Mouse (Mus musculus) forebrain, embryonic 14.5 days (tissue): ENCODE results near the gene Nfe2l2. TPM values are rescaled to one million over a fixed set of nuclear protein-coding genes. Genes with fewer than 3 reads are reported as not detected.
A peak's percentile ranks its signal among the peaks of the same experiment; 100 is the strongest.

Experiments used
- ATAC-seq: fragments of 200-750 bp; cut with Nextera tagmentation; 2 replicates; pipeline ENCODE4 v1.8.0; 2017; ENCODE audit warnings: mild to moderate bottlenecking, moderate library complexity
- DNase-seq: peaks from one replicate; pipeline ENCODE4 v3.0.0-alpha.2; 2015; ENCODE audit warnings: low spot score
- H3K27ac ChIP-seq: fragments of 300-500 bp; sonication (generic); 2 replicates; pipeline ENCODE4 v1.5.1; 2014; ENCODE audit warnings: low read depth, mild to moderate bottlenecking, control low read depth, low read length, moderate library complexity
- H3K27me3 ChIP-seq: fragments of 300-500 bp; sonication (generic); replicated peaks from 2 replicates; pipeline ENCODE4 v1.6.1; 2014; ENCODE audit warnings: low read length, control low read depth, mixed read lengths; ENCODE audit not compliant: control insufficient read depth, insufficient read depth
- H3K36me3 ChIP-seq: fragments of 300-500 bp; sonication (generic); 2 replicates; pipeline ENCODE4 v1.6.1; 2014; ENCODE audit warnings: low read length, control low read depth; ENCODE audit not compliant: control insufficient read depth, insufficient read depth
- H3K4me1 ChIP-seq: fragments of 300-500 bp; sonication (generic); 2 replicates; pipeline ENCODE4 v1.6.1; 2014; ENCODE audit warnings: antibody characterized with exemption, low read length, control low read depth; ENCODE audit not compliant: control insufficient read depth, insufficient read depth
- H3K4me2 ChIP-seq: fragments of 300-500 bp; sonication (generic); 2 replicates; pipeline ENCODE4 v1.6.1; 2014; ENCODE audit warnings: mild to moderate bottlenecking, control low read depth, low read length
- H3K4me3 ChIP-seq: fragments of 300-500 bp; sonication (generic); 2 replicates; pipeline ENCODE4 v1.5.1; 2014; ENCODE audit warnings: low read depth, low read length, control low read depth
- H3K9ac ChIP-seq: fragments of 300-500 bp; sonication (generic); 2 replicates; pipeline ENCODE4 v1.6.1; 2014; ENCODE audit warnings: mild to moderate bottlenecking, low read length, control low read depth, moderate library complexity
- H3K9me3 ChIP-seq: fragments of 300-500 bp; sonication (generic); replicated peaks from 2 replicates; pipeline ENCODE4 v1.6.1; 2016; ENCODE audit warnings: low read length, control low read depth, mixed read lengths; ENCODE audit not compliant: control insufficient read depth
- WGBS: fragments of 180-500 bp; shearing (Covaris S2); extraction: QIAGEN DNeasy Blood & Tissue Kit; methylation state at CpG from one replicate; pipeline ENCODE4 v1.1.7; 2014; 5-methylcytosine and 5-hydroxymethylcytosine counted together
- polyA plus RNA-seq: library from polyadenylated mRNA; unstranded; fragments of >200 nt; fragmentation: Nextera tagmentation; extraction: Ambion mirVana; gene quantifications from 2 replicates; pipeline ENCODE4 v1.2.1, GENCODE M21; 2014

Nfe2l2 gene
- polyA plus RNA-seq, 1 experiment from 2014 or later: 17.9 TPM

- Histone ChIP-seq H3K9me3 (no peaks in the 10 kb centered on the region), H3K27ac (no peak overlapping the region), H3K27me3 (no peaks in the 10 kb centered on the region), H3K4me1 (no peaks in the 10 kb centered on the region), H3K4me3 (no peak overlapping the region), H3K36me3 (no peaks in the 10 kb centered on the region), H3K4me2 (no peak overlapping the region), H3K9ac (no peak overlapping the region)
- DNase-seq (peak; percentile 38), ATAC-seq (peak; percentile 52; the same call in 1 of the 2 replicates)
- 44% methylated on average over 12 of the region's 12 CpGs for WGBS
These were observed 11.9 kb upstream of the Nfe2l2 start for GRCm38 (mm10) chr2:75716046-75717016.

DNA sequence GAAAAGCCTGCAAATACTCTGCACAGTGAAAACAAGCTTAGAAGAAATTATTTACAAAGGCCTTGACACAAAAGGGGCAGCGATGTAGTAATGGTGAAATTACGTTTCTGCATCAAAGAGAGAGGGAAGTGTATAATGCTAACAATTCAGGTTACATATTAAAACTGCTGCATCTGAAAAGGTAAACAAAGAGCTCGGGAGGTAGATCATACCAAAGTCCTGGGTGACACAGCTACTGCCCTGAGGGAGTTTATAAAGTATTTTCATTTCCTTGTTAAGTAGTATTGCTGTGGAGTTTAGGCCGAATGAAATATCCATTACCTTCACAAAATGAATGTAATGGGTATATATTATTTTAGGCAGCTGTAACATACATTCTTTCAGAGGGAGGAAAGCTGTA is 10.3 kb upstream of the Nfe2l2 start:
- H3K27me3 ChIP-seq: no peaks in the 10 kb centered on the region
- H3K4me2 ChIP-seq: no peak overlapping the region
- 42% methylated on average over 4 of the region's 4 CpGs for WGBS
- H3K27ac ChIP-seq: no peak overlapping the region
- no peak for ATAC-seq
- H3K4me1 ChIP-seq: no peaks in the 10 kb centered on the region
- no peaks in the 10 kb centered on the region for H3K36me3 ChIP-seq
- DNase-seq: no peak
- H3K9me3 ChIP-seq: no peaks in the 10 kb centered on the region
- no peak overlapping the region for H3K4me3 ChIP-seq
- H3K9ac ChIP-seq: no peak overlapping the region

GRCm38 (mm10) chr2:75713083-75713482 is 8.6 kb upstream of the Nfe2l2 start:
- Histone ChIP-seq H3K4me3 (no peak overlapping the region), H3K4me1 (no peaks in the 10 kb centered on the region), H3K4me2 (no peak overlapping the region), H3K27me3 (no peaks in the 10 kb centered on the region), H3K9me3 (no peaks in the 10 kb centered on the region), H3K36me3 (no peaks in the 10 kb centered on the region), H3K9ac (no peak overlapping the region), H3K27ac (no peak overlapping the region)
- ATAC-seq: no peak
- 84% methylated on average over 3 of the region's 3 CpGs for WGBS
- DNase-seq: no peak

GRCm38 (mm10) chr2:75707420-75707819 is 3.0 kb upstream of the Nfe2l2 start:
- ATAC-seq (no peak), DNase-seq (no peak)
- Histone ChIP-seq H3K27me3 (no peaks in the 10 kb centered on the region), H3K9ac (no peak overlapping the region), H3K9me3 (no peaks in the 10 kb centered on the region), H3K27ac (no peak overlapping the region), H3K4me3 (no peak overlapping the region), H3K4me1 (0 out of 2 replicates have a peak, but pooled peaks cover 3% of the 10 kb centered on the region), H3K4me2 (no peak overlapping the region), H3K36me3 (no peaks in the 10 kb centered on the region)
- WGBS: 22% methylated on average over 1 of the region's 1 CpGs

GRCm38 (mm10) chr2:75706435-75706834 is 2.0 kb upstream of the Nfe2l2 start:
- no peaks in the 10 kb centered on the region for H3K9me3 ChIP-seq
- ATAC-seq (no peak), DNase-seq (no peak)
- 0 out of 2 replicates have a peak, but pooled peaks cover 3% of the 10 kb centered on the region for H3K4me1 ChIP-seq
- H3K36me3 ChIP-seq: no peaks in the 10 kb centered on the region
- H3K4me2 ChIP-seq: no peak overlapping the region
- 33% methylated on average over 5 of the region's 5 CpGs for WGBS
- H3K4me3 ChIP-seq: no peak overlapping the region
- H3K9ac ChIP-seq: no peak overlapping the region
- H3K27ac ChIP-seq: no peak overlapping the region
- H3K27me3 ChIP-seq: no peaks in the 10 kb centered on the region

DNA sequence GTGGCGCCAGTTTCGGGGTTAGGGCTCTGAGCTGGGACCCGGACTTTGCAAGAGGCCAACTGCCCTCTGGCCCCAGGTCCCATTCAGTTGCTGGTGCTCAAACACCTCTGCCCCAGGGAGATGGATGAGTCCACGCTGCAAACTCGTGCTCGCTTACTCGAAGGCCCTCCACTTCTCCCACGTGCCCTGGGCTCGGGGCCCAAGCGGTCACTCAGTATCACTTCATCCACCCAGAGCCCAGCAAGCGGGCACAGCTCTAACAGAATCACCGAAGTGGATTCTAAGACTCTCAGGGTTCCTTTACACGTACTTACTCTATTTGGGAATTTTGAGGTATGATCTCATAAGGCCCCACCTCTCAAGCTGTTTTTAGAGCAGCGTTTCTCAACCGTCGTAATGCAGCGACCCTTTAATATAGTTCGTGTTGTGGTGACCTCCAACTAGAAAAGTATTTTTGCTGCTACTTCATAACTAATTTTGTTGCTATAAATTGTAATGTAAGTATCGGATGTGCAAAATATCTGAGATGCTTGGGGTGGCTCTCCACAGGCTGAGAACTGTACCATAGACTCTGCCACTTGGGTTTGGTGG is 816 bp upstream of the Nfe2l2 start:
- H3K4me1 ChIP-seq: 0 out of 2 replicates have a peak, but pooled peaks cover 3% of the 10 kb centered on the region
- H3K4me3 ChIP-seq: peak overlapping the region; percentile 52
- H3K27ac ChIP-seq: no peak overlapping the region
- DNase-seq (peak; percentile 18), ATAC-seq (peak; percentile 2; the same call in 1 of the 2 replicates)
- H3K27me3 ChIP-seq: no peaks in the 10 kb centered on the region
- no peaks in the 10 kb centered on the region for H3K36me3 ChIP-seq
- H3K9ac ChIP-seq: peak overlapping the region; percentile 66
- WGBS: 28% methylated on average over 19 of the region's 19 CpGs
- H3K9me3 ChIP-seq: no peaks in the 10 kb centered on the region
- peak overlapping the region; percentile 58 for H3K4me2 ChIP-seq

DNA sequence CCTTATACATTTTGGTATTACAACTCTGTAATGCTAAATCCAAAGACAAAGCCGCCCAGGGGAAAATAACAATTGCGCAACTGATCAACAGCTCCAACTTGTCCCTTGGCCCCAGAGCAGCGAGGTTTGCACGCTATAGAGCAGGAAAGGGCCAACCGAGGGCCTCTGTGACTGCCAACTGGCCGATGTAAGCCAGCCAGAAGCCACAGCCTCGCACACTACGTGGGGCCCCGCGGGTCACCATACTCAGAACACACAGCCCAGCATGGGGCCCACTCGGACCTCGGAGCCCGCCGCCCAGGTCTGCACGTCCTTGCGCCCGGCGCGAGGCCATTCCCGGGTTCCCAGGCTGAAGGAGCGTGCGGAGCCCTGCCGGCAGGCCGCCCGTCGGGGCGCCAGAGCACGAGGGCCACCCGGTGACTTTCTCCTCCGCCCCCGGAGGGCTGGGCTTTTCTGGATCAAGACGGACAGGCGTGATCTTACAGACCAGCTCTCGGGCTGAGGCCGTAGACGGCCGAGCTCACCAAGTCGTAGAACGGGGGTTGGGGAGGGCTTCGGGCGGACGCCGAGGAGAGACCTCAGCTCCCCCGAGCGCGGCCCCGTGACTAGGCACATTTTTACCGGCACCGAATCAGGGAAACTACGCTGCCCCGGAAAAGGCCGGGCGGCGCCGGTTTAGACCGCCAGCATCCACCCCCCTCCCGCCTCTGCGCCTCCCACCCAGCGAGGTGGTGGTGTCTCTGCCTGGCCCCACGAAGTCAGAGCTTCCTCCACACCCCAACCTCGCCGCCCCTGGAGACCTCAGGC is 863 bp downstream of the Nfe2l2 start:
- Histone ChIP-seq H3K4me2 (peak overlapping the region; percentile 58), H3K4me3 (peak overlapping the region; percentile 52), H3K27ac (peak overlapping the region; percentile 75), H3K9ac (peak overlapping the region; percentile 66), H3K4me1 (0 out of 2 replicates have a peak, but pooled peaks cover 3% of the 10 kb centered on the region), H3K27me3 (no peaks in the 10 kb centered on the region), H3K36me3 (no peaks in the 10 kb centered on the region), H3K9me3 (no peaks in the 10 kb centered on the region)
- ATAC-seq (peak; percentile 85), DNase-seq (peak; percentile 94)
- under 1% methylated on average over 58 of the region's 62 CpGs for WGBS

GRCm38 (mm10) chr2:75702588-75702976 is 1.9 kb downstream of the Nfe2l2 start:
- Histone ChIP-seq H3K4me3 (peak overlapping the region; percentile 52), H3K9me3 (no peaks in the 10 kb centered on the region), H3K27me3 (no peaks in the 10 kb centered on the region), H3K9ac (0 out of 2 replicates have a peak overlapping the region, but pooled peaks have one; percentile 66), H3K27ac (no peak overlapping the region), H3K4me1 (0 out of 2 replicates have a peak, but pooled peaks cover 3% of the 10 kb centered on the region), H3K4me2 (peak overlapping the region; percentile 58), H3K36me3 (no peaks in the 10 kb centered on the region)
- DNase-seq (no peak), ATAC-seq (no peak)
- 39% methylated on average over 5 of the region's 5 CpGs for WGBS
